Mouse (Mus musculus) MEL (cell line): ENCODE results near the gene Rpl3. TPM values are rescaled to one million over a fixed set of nuclear protein-coding genes. Genes with fewer than 3 reads are reported as not detected.

ENCODE experiments used
- DNase-seq: peaks from one replicate; pipeline ENCODE4 v3.0.0; 2011; ENCODE audit warnings: low read depth, low spot score
- H3K27ac ChIP-seq: 2 replicates; pipeline ENCODE4 v1.5.1; 2012; ENCODE audit warnings: low read depth, mild to moderate bottlenecking, control low read depth, low read length, moderate library complexity; ENCODE audit not compliant: control insufficient read depth
- H3K27me3 ChIP-seq, 2 experiments: fragments of 150-350 bp in 1 of 2; sonication (generic) in 1 of 2; 2 replicates each; pipeline ENCODE4 v1.6.1; 2012; ENCODE audit warnings: low read length in 2 of 2, mild to moderate bottlenecking in 2 of 2, improper control_type of control experiment in 1 of 2, moderate library complexity in 1 of 2; ENCODE audit not compliant: insufficient read depth in 2 of 2, control insufficient read depth in 1 of 2
- H3K36me3 ChIP-seq, 2 experiments: 2 replicates each; pipeline ENCODE4 v1.6.1; 2012 to 2014; ENCODE audit warnings: low read length in 2 of 2, improper control_type of control experiment in 1 of 2, inconsistent platforms in 1 of 2, mild to moderate bottlenecking in 1 of 2; ENCODE audit not compliant: insufficient read depth in 2 of 2, control insufficient read depth in 1 of 2
- H3K4me1 ChIP-seq, 2 experiments: fragments of 150-350 bp in 1 of 2; sonication (generic) in 1 of 2; 2 replicates each; pipeline ENCODE4 v1.6.1; 2012; ENCODE audit warnings: low read length in 2 of 2, improper control_type of control experiment in 1 of 2, mild to moderate bottlenecking in 1 of 2; ENCODE audit not compliant: insufficient read depth in 2 of 2, control insufficient read depth in 1 of 2
- H3K4me3 ChIP-seq, 2 experiments: fragments of 150-350 bp in 1 of 2; sonication (generic) in 1 of 2; 2 replicates each; pipeline ENCODE4 v1.5.1; 2012; ENCODE audit warnings: low read depth in 2 of 2, low read length in 2 of 2, mild to moderate bottlenecking in 2 of 2, moderate library complexity in 2 of 2, control low read depth in 1 of 2, improper control_type of control experiment in 1 of 2; ENCODE audit not compliant: control insufficient read depth in 1 of 2, insufficient read depth in 1 of 2
- H3K79me2 ChIP-seq: 2 replicates; pipeline ENCODE4 v1.6.1; 2012; ENCODE audit warnings: mild to moderate bottlenecking, low read length, moderate library complexity; ENCODE audit not compliant: control insufficient read depth, poor library complexity, insufficient read depth
- H3K9ac ChIP-seq: 2 replicates; pipeline ENCODE4 v1.6.1; 2012; ENCODE audit warnings: low read depth, mild to moderate bottlenecking, control low read depth, low read length, moderate library complexity; ENCODE audit not compliant: control insufficient read depth, poor library complexity, severe bottlenecking
- H3K9me3 ChIP-seq: fragments of 150-350 bp; sonication (generic); replicated peaks from 2 replicates; pipeline ENCODE4 v1.6.1; 2012; ENCODE audit warnings: mild to moderate bottlenecking, low read length, improper control_type of control experiment, moderate library complexity; ENCODE audit not compliant: insufficient read depth
- BHLHE40 ChIP-seq: IDR thresholded peaks from 2 replicates; pipeline ENCODE4 v1.6.1; 2012; ENCODE audit warnings: low read depth, mild to moderate bottlenecking, inconsistent platforms, low read length, improper control_type of control experiment, borderline replicate concordance
- CHD1 ChIP-seq: IDR thresholded peaks from 2 replicates; pipeline ENCODE4 v1.6.1; 2012; ENCODE audit warnings: low read depth, mild to moderate bottlenecking, inconsistent platforms, low read length, improper control_type of control experiment
- CHD2 ChIP-seq: IDR thresholded peaks from 2 replicates; pipeline ENCODE4 v1.6.1; 2011; ENCODE audit warnings: low read length, improper control_type of control experiment
- CTCF ChIP-seq, 3 experiments: IDR thresholded peaks in 2 of 3; conservative IDR thresholded peaks in 1 of 3; 2 replicates each; pipeline ENCODE4 v1.5.1; 2011 to 2012; ENCODE audit warnings: low read length in 3 of 3, low read depth in 2 of 3, mild to moderate bottlenecking in 2 of 3, improper control_type of control experiment in 1 of 3, inconsistent platforms in 1 of 3, mixed read lengths in 1 of 3, moderate library complexity in 1 of 3; ENCODE audit not compliant: control insufficient read depth in 1 of 3, insufficient read depth in 1 of 3, poor library complexity in 1 of 3, severe bottlenecking in 1 of 3
- E2F4 ChIP-seq: IDR thresholded peaks from 2 replicates; pipeline ENCODE4 v1.6.1; 2011; ENCODE audit warnings: low read depth, low read length, improper control_type of control experiment, borderline replicate concordance
- ELF1 ChIP-seq: IDR thresholded peaks from 2 replicates; pipeline ENCODE4 v1.6.1; 2014; ENCODE audit warnings: low read depth, mild to moderate bottlenecking, inconsistent platforms, low read length, improper control_type of control experiment, moderate library complexity
- EP300 ChIP-seq, 2 experiments: IDR thresholded peaks; 2 replicates each; pipeline ENCODE4 v1.6.1; 2011; ENCODE audit warnings: improper control_type of control experiment in 2 of 2, low read length in 2 of 2, low read depth in 1 of 2, mild to moderate bottlenecking in 1 of 2
- ETS1 ChIP-seq: IDR thresholded peaks from 2 replicates; pipeline ENCODE4 v1.6.1; 2012; ENCODE audit warnings: low read depth, mild to moderate bottlenecking, inconsistent platforms, low read length, improper control_type of control experiment, moderate library complexity
- GABPA ChIP-seq: IDR thresholded peaks from 2 replicates; pipeline ENCODE4 v1.6.1; 2012; ENCODE audit warnings: low read depth, mild to moderate bottlenecking, inconsistent platforms, low read length, improper control_type of control experiment, moderate library complexity
- HCFC1 ChIP-seq: IDR thresholded peaks from 2 replicates; pipeline ENCODE4 v1.6.1; 2012; ENCODE audit warnings: low read depth, mild to moderate bottlenecking, inconsistent platforms, low read length, improper control_type of control experiment, moderate library complexity
- JUND ChIP-seq: IDR thresholded peaks from 2 replicates; pipeline ENCODE4 v1.6.1; 2011; ENCODE audit warnings: low read depth, mild to moderate bottlenecking, improper control_type of control experiment, low read length
- KAT2A ChIP-seq: conservative IDR thresholded peaks from 2 replicates; pipeline ENCODE4 v1.6.1; 2012; ENCODE audit warnings: low read depth, low read length, improper control_type of control experiment, inconsistent platforms
- MAFK ChIP-seq: IDR thresholded peaks from 2 replicates; pipeline ENCODE4 v1.6.1; 2011; ENCODE audit warnings: low read depth, mild to moderate bottlenecking, low read length, improper control_type of control experiment, borderline replicate concordance
- MAX ChIP-seq: IDR thresholded peaks from 2 replicates; pipeline ENCODE4 v1.6.1; 2011; ENCODE audit warnings: low read length, improper control_type of control experiment
- MEF2A ChIP-seq: IDR thresholded peaks from 2 replicates; pipeline ENCODE4 v1.6.1; 2014; ENCODE audit warnings: low read depth, mild to moderate bottlenecking, inconsistent platforms, low read length, improper control_type of control experiment; ENCODE audit not compliant: poor library complexity, insufficient replicate concordance, severe bottlenecking; ENCODE audit errors: extremely low read depth
- MYB ChIP-seq: IDR thresholded peaks from 2 replicates; pipeline ENCODE4 v1.6.1; 2011; ENCODE audit warnings: mild to moderate bottlenecking, low read depth, low read length, improper control_type of control experiment
- MYC ChIP-seq: IDR thresholded peaks from 2 replicates; pipeline ENCODE4 v1.6.1; 2011; ENCODE audit warnings: low read depth, mild to moderate bottlenecking, low read length, improper control_type of control experiment, moderate library complexity
- NELFE ChIP-seq: IDR thresholded peaks from 2 replicates; pipeline ENCODE4 v1.6.1; 2011; ENCODE audit warnings: low read depth, low read length, improper control_type of control experiment
- NRF1 ChIP-seq: IDR thresholded peaks from 2 replicates; pipeline ENCODE4 v1.6.1; 2014; ENCODE audit warnings: low read depth, mild to moderate bottlenecking, inconsistent platforms, low read length, improper control_type of control experiment, moderate library complexity; ENCODE audit not compliant: poor library complexity, insufficient read depth, severe bottlenecking
- POLR2A ChIP-seq, 2 experiments: IDR thresholded peaks; 2 replicates each; pipeline ENCODE4 v1.6.1; 2011 to 2012; ENCODE audit warnings: low read length in 2 of 2, mild to moderate bottlenecking in 2 of 2, control low read depth in 1 of 2, improper control_type of control experiment in 1 of 2, low read depth in 1 of 2, moderate library complexity in 1 of 2; ENCODE audit not compliant: control insufficient read depth in 1 of 2, insufficient read depth in 1 of 2, poor library complexity in 1 of 2
- POLR2AphosphoS2 ChIP-seq: IDR thresholded peaks from 2 replicates; pipeline ENCODE4 v1.6.1; 2011; ENCODE audit warnings: low read length, improper control_type of control experiment
- RAD21 ChIP-seq: IDR thresholded peaks from 2 replicates; pipeline ENCODE4 v1.6.1; 2011; ENCODE audit warnings: mild to moderate bottlenecking, low read depth, low read length, improper control_type of control experiment
- RCOR1 ChIP-seq: IDR thresholded peaks from 2 replicates; pipeline ENCODE4 v1.6.1; 2012; ENCODE audit warnings: low read depth, mild to moderate bottlenecking, inconsistent platforms, low read length, improper control_type of control experiment
- SIN3A ChIP-seq: IDR thresholded peaks from 2 replicates; pipeline ENCODE4 v1.6.1; 2012; ENCODE audit warnings: low read length, improper control_type of control experiment, inconsistent platforms
- SMC3 ChIP-seq: IDR thresholded peaks from 2 replicates; pipeline ENCODE4 v1.6.1; 2011; ENCODE audit warnings: low read depth, low read length, improper control_type of control experiment
- TAL1 ChIP-seq: IDR thresholded peaks from 2 replicates; pipeline ENCODE4 v1.6.1; 2012; ENCODE audit warnings: mild to moderate bottlenecking, inconsistent platforms, low read length, moderate library complexity, mixed read lengths
- TBP ChIP-seq: IDR thresholded peaks from 2 replicates; pipeline ENCODE4 v1.8.0; 2011; ENCODE audit warnings: low read depth, low read length, improper control_type of control experiment
- TCF12 ChIP-seq: IDR thresholded peaks from 2 replicates; pipeline ENCODE4 v1.6.1; 2014; ENCODE audit warnings: low read depth, mild to moderate bottlenecking, inconsistent platforms, low read length, improper control_type of control experiment, moderate library complexity
- UBTF ChIP-seq: IDR thresholded peaks from 2 replicates; pipeline ENCODE4 v1.6.1; 2012; ENCODE audit warnings: low read depth, mild to moderate bottlenecking, inconsistent platforms, low read length, improper control_type of control experiment, moderate library complexity, borderline replicate concordance; ENCODE audit not compliant: insufficient read depth
- USF1 ChIP-seq: IDR thresholded peaks from 2 replicates; pipeline ENCODE4 v1.6.1; 2014; ENCODE audit warnings: low read depth, mild to moderate bottlenecking, inconsistent platforms, low read length, improper control_type of control experiment, moderate library complexity
- USF2 ChIP-seq, 2 experiments: IDR thresholded peaks; 2 replicates each; pipeline ENCODE4 v1.6.1; 2011 to 2012; ENCODE audit warnings: improper control_type of control experiment in 2 of 2, low read length in 2 of 2, borderline replicate concordance in 1 of 2, inconsistent platforms in 1 of 2, low read depth in 1 of 2, mild to moderate bottlenecking in 1 of 2; ENCODE audit not compliant: insufficient read depth in 1 of 2
- ZC3H11A ChIP-seq: IDR thresholded peaks from 2 replicates; pipeline ENCODE4 v1.6.1; 2012; ENCODE audit warnings: low read depth, mild to moderate bottlenecking, inconsistent platforms, low read length, improper control_type of control experiment
- ZKSCAN1 ChIP-seq: IDR thresholded peaks from 2 replicates; pipeline ENCODE4 v1.6.1; 2012; ENCODE audit warnings: low read depth, mild to moderate bottlenecking, inconsistent platforms, low read length, improper control_type of control experiment, moderate library complexity
- ZMIZ1 ChIP-seq: IDR thresholded peaks from 2 replicates; pipeline ENCODE4 v1.6.1; 2012; ENCODE audit warnings: low read depth, mild to moderate bottlenecking, inconsistent platforms, low read length, improper control_type of control experiment, moderate library complexity
- polyA plus RNA-seq, 2 experiments: library from polyadenylated mRNA; stranded (reverse) in 1 of 2; unstranded in 1 of 2; fragments of >175 nt in 1 of 2; fragments of >200 nt in 1 of 2; gene quantifications; 2 replicates each; pipeline versions ENCODE4 v1.2.1 to v1.2.4; 2012; ENCODE audit warnings: low replicate concordance in 2 of 2, low read depth in 1 of 2; ENCODE audit not compliant: insufficient read length in 2 of 2, insufficient read depth in 1 of 2, missing spikeins in 1 of 2
- total RNA-seq: library from RNA; depleted of rRNA; stranded (reverse); fragments of 300-350 nt; gene quantifications from 2 replicates; pipeline ENCODE4 v1.2.3, GENCODE M21; 2012; rRNA removed

Gene Rpl3
- total RNA-seq (1,686 and 1,722 TPM in 2 replicates), polyA plus RNA-seq (1,000 to 10,000 TPM in 1 of 2 experiments, 100 to 1,000 TPM in 1; 543 to 1,096 TPM)

- Histone ChIP-seq H3K4me1 (peaks cover 17 to 37% of the 10 kb centered on the region in 2 experiments), H3K4me3 (peak within 1 kb of the TSS; percentile 89 to 91), H3K36me3 (peaks cover 0 to 29% of the 10 kb centered on the region in 2 experiments; a peak in 2 of 4 replicates), H3K79me2 (peaks cover 34% of the 10 kb centered on the region), H3K27me3 (no peaks in the 10 kb centered on the region), H3K27ac (peak within 1 kb of the TSS; percentile 81), H3K9me3 (no peaks in the 10 kb centered on the region), H3K9ac (peak within 1 kb of the TSS; percentile 99)
- DNase-seq: peak; percentile 89
- no peak for TF ChIP-seq ZC3H11A
- TF ChIP-seq ZKSCAN1: no peak
- no peak for TF ChIP-seq JUND
- TF ChIP-seq CHD2: no peak
- TF ChIP-seq SMC3: peak; percentile 18; the same call in 1 of the 2 replicates
- 0 out of 2 replicates have a peak, but pooled peaks have one; percentile 20 for TF ChIP-seq RCOR1
- no peak for TF ChIP-seq TAL1
- TF ChIP-seq EP300 (IDR thresholded peaks at IDR 0.05; ENCODE audit: low read depth in 1 of 2, low read length in 2 of 2): no peak
- TF ChIP-seq POLR2A (IDR thresholded peaks at IDR 0.05; ENCODE audit: control insufficient read depth in 1 of 2, insufficient read depth in 1 of 2, low read depth in 1 of 2, low read length in 2 of 2, poor library complexity in 1 of 2): peak; percentile 68 to 71
- peak; percentile 48; the same call in 1 of the 2 replicates for TF ChIP-seq ZMIZ1
- TF ChIP-seq MEF2A: no peak
- no peak for TF ChIP-seq USF2 (IDR thresholded peaks at IDR 0.05; ENCODE audit: borderline replicate concordance in 1 of 2, insufficient read depth in 1 of 2, low read depth in 1 of 2, low read length in 2 of 2)
- peak; percentile 38; the same call in 1 of the 2 replicates for TF ChIP-seq SIN3A
- 0 out of 2 replicates have a peak, but pooled peaks have one; percentile 16 for TF ChIP-seq ETS1
- no peak for TF ChIP-seq BHLHE40
- TF ChIP-seq NELFE: peak; percentile 50
- TF ChIP-seq CHD1: no peak
- TF ChIP-seq MYC: no peak
- TF ChIP-seq TCF12: peak; percentile 37; the same call in 1 of the 2 replicates
- peak; percentile 75 for TF ChIP-seq NRF1
- no peak for TF ChIP-seq ELF1
- TF ChIP-seq MAX: 0 out of 2 replicates have a peak, but pooled peaks have one; percentile 10
- no peak; the same call in 1 of the 2 replicates for TF ChIP-seq KAT2A
- TF ChIP-seq GABPA: no peak
- TF ChIP-seq MYB: no peak
- TF ChIP-seq POLR2AphosphoS2: no peak
- peak; percentile 50 for TF ChIP-seq HCFC1
- TF ChIP-seq UBTF: no peak
- peak; percentile 50; the same call in 1 of the 2 replicates for TF ChIP-seq USF1
- TF ChIP-seq CTCF (IDR thresholded peaks at IDR 0.05 in 2 of 3, conservative IDR thresholded peaks at IDR 0.05 in 1 of 3; ENCODE audit: control insufficient read depth in 1 of 3, insufficient read depth in 1 of 3, low read depth in 2 of 3, low read length in 3 of 3, poor library complexity in 1 of 3, severe bottlenecking in 1 of 3): peak in 2 of 3 experiments; percentile 76 to 97; a peak in 5 of 6 replicates
- no peak for TF ChIP-seq MAFK
- no peak for TF ChIP-seq TBP
- no peak for TF ChIP-seq E2F4
- peak; percentile 9 for TF ChIP-seq RAD21
These were observed at the start of gene Rpl3, which contains the start of gene Syngr1 for GRCm38 (mm10) chr15:80091121-80091955. TSS of gene Rpl3 (minus strand) at chr15:80091868. TSS of gene Syngr1 (plus strand) at chr15:80091334.
